Mouse (Mus musculus) E14TG2a.4 (cell line): Measurements from ENCODE around the gene Pimreg.

Experiments used
- CTCF ChIP-seq: conservative IDR thresholded peaks from 2 replicates; pipeline ENCODE4 v1.5.1; 2014; ENCODE audit warnings: low read length
- POU5F1 ChIP-seq: IDR thresholded peaks from 2 replicates; pipeline ENCODE4 v1.6.1; 2014; ENCODE audit warnings: low read length, borderline replicate concordance

- TF ChIP-seq CTCF = peak; percentile 88
- no peak for TF ChIP-seq POU5F1
These were observed 24.5 kb downstream of the Pimreg start for GRCm38 (mm10) chr11:72066330-72066729.
